Mouse (Mus musculus): ENCODE measurements at regions not wholly inside any gene's neighbourhood (a gene's known extent, or its start where the extent isn't known, plus 50 kb on each side); places are given as distances from the start of the nearest gene placed in this dataset.

DNA sequence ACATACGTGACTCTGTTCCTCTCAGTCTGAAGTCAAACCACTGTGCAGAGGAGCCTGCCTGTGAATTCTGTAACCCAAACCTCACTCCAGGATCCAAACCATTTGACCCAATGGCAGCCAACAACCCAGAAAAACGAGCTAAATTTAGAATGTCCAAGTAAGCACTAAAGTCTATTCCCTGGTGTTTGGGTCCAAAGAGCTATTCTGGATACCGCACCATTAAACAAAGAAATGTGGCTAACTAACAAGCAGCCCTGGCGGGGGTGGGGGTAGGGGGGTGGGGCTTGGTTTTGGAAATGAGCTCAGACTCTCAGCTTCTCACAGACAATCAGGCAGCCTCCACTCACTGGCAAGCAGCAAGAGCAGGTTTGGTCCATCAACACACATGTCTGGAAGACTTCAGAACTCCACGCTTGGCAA lies 147.9 kb downstream of the Dyrk2 start:
- H3K27ac ChIP-seq (replicated peaks), result no peak overlapping the region
- H3K4me1 ChIP-seq, result peaks cover 16% of the 10 kb centered on the region
- H3K4me2 ChIP-seq (replicated peaks), result no peak overlapping the region
- no peak overlapping the region for H3K9ac ChIP-seq (replicated peaks)
- H3K9me3 ChIP-seq, result no peaks in the 10 kb centered on the region
- peak; percentile 42; the same call in 1 of the 2 replicates for ATAC-seq (ENCODE audit: low FRiP score, low read depth)
- 45% methylated on average over 5 of the region's 5 CpGs for WGBS
- no peaks in the 10 kb centered on the region for H3K36me3 ChIP-seq
- no peak overlapping the region for H3K4me3 ChIP-seq
- H3K27me3 ChIP-seq, result no peaks in the 10 kb centered on the region

DNA sequence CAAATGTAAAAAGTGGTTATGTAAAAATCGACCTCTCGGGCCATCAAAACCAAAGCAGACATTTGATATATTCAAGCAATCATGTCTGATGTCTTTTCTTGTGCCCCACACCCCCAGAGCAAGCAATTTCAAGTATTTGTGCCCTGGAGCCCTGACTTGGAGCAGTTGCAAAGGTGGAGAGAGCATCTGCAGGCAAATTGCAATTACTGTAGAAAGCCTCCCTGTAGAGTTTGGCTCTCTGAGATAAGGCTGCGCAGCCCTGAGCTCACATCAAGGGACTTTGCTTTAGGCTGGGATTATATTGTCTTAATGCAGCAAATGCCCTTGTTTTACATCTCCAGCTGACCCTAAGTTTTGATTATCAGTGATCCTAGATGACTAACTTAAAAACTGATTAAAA lies 147.3 kb downstream of the Dyrk2 start:
- Histone ChIP-seq H3K27me3 (no peaks in the 10 kb centered on the region), H3K4me2 (replicated peaks) (no peak overlapping the region), H3K4me1 (peaks cover 16% of the 10 kb centered on the region), H3K4me3 (no peak overlapping the region), H3K9ac (replicated peaks) (no peak overlapping the region), H3K27ac (replicated peaks) (no peak overlapping the region), H3K36me3 (no peaks in the 10 kb centered on the region), H3K9me3 (no peaks in the 10 kb centered on the region)
- 59% methylated on average over 3 of the region's 3 CpGs for WGBS
- ATAC-seq (ENCODE audit: low FRiP score, low read depth), result 0 out of 2 replicates have a peak, but pooled peaks have one; percentile 32

DNA sequence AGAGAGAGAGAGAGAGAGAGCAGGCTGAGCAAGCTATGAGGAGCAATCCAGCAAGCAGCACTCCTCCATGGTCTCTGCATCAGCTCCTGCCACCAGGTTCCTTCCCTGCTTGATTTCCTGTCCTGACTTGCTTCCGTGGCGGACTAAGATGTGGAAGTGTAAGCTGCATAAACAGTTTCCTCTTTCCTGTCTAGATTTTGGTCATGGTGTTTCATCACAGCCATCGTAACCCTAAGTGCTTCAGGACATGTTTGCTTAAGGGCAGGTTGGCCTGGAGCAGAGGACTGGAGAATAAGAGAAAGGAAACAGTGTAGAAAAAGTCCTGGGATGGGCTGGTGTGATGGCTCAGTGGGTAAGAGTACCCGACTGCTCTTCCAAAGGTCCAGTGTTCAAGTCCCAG lies 133.9 kb downstream of the Dyrk2 start:
- no peaks in the 10 kb centered on the region for H3K9me3 ChIP-seq
- H3K9ac ChIP-seq (replicated peaks), result no peak overlapping the region
- WGBS, result 87% methylated on average over 4 of the region's 4 CpGs
- no peak overlapping the region for H3K4me2 ChIP-seq (replicated peaks)
- ATAC-seq (ENCODE audit: low FRiP score, low read depth), result no peak
- H3K4me1 ChIP-seq, result no peaks in the 10 kb centered on the region
- no peaks in the 10 kb centered on the region for H3K36me3 ChIP-seq
- H3K27ac ChIP-seq (replicated peaks), result no peak overlapping the region
- no peak overlapping the region for H3K4me3 ChIP-seq
- no peaks in the 10 kb centered on the region for H3K27me3 ChIP-seq

DNA sequence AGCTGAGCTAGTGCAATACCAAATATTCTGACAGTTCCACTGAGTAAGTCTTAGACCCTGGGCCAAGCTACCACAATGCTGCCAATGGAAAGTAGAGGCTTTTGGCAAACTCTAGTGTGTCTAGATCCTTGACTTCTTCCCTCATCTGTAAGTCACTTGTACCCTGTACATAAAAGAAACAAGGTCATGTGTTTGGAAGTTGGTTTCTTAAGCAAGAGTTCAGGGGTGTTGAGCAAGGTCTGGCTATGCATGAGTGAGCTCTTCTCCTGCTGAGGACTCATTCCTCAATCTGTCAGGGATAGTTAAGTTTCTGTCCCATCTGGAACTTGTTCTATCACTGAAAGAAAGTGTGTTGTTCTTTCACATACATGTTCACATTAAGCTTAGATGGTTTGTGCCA lies 132.9 kb downstream of the Dyrk2 start:
- no peaks in the 10 kb centered on the region for H3K9me3 ChIP-seq
- no peak for ATAC-seq (ENCODE audit: low FRiP score, low read depth)
- H3K27me3 ChIP-seq, result no peaks in the 10 kb centered on the region
- H3K4me2 ChIP-seq (replicated peaks), result no peak overlapping the region
- no peak overlapping the region for H3K4me3 ChIP-seq
- H3K36me3 ChIP-seq, result no peaks in the 10 kb centered on the region
- no peak overlapping the region for H3K9ac ChIP-seq (replicated peaks)
- no peak overlapping the region for H3K27ac ChIP-seq (replicated peaks)
- H3K4me1 ChIP-seq, result no peaks in the 10 kb centered on the region

- H3K36me3 ChIP-seq, result no peaks in the 10 kb centered on the region
- H3K4me1 ChIP-seq, result no peaks in the 10 kb centered on the region
- H3K27ac ChIP-seq (replicated peaks), result no peak overlapping the region
- no peak overlapping the region for H3K4me2 ChIP-seq (replicated peaks)
- no peak overlapping the region for H3K9ac ChIP-seq (replicated peaks)
- no peak overlapping the region for H3K4me3 ChIP-seq
- ATAC-seq (ENCODE audit: low FRiP score, low read depth), result no peak
- no peaks in the 10 kb centered on the region for H3K27me3 ChIP-seq
- WGBS, result 86% methylated on average over 10 of the region's 10 CpGs
- no peaks in the 10 kb centered on the region for H3K9me3 ChIP-seq
Measured at GRCm38 (mm10) chr10:118739849-118740481, 130.0 kb downstream of the Dyrk2 start.

GRCm38 (mm10) chr10:118743831-118744230 lies 126.2 kb downstream of the Dyrk2 start:
- Histone ChIP-seq H3K4me2 (replicated peaks) (no peak overlapping the region), H3K27ac (replicated peaks) (no peak overlapping the region), H3K36me3 (no peaks in the 10 kb centered on the region), H3K4me1 (no peaks in the 10 kb centered on the region), H3K27me3 (no peaks in the 10 kb centered on the region), H3K9ac (replicated peaks) (no peak overlapping the region), H3K4me3 (no peak overlapping the region), H3K9me3 (no peaks in the 10 kb centered on the region)
- WGBS, result 93% methylated on average over 9 of the region's 9 CpGs
- no peak for ATAC-seq (ENCODE audit: low FRiP score, low read depth)

DNA sequence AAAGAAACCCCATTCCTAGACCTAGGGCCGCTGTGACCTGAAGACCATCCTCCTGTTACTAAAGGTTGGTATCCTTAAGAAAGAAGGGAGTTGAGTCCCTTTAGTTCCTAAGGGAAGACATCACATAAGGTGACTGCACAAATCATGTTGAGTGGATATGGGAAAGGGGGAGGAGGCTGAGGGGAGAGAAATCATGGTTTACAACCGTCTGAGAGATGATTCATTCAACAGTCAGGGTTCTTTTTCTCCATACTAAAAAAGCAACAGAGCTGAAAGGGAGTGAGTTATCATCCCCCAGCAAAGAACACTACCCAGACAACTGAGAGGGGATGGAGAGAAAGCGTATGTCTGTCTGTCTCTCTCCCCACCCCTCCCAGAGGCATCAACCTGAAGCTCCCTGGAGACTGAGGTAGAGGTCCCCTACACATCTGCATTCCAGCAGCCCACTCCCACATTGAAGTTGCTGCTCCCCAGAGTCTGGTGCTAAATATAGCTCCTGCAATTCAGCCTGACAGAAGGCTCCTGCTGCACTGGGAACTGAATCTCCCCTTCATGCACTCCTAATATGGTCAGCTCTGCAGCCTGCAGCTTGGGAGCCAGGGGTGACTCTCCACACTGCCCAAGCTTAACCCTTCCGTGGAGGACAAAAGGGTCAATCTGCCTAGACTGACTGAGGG lies 123.2 kb downstream of the Dyrk2 start:
- H3K4me1 ChIP-seq, result no peaks in the 10 kb centered on the region
- no peak overlapping the region for H3K4me2 ChIP-seq (replicated peaks)
- 55% methylated on average over 4 of the region's 4 CpGs for WGBS
- no peak overlapping the region for H3K27ac ChIP-seq (replicated peaks)
- no peaks in the 10 kb centered on the region for H3K9me3 ChIP-seq
- H3K4me3 ChIP-seq, result no peak overlapping the region
- no peaks in the 10 kb centered on the region for H3K36me3 ChIP-seq
- no peak overlapping the region for H3K9ac ChIP-seq (replicated peaks)
- no peak for ATAC-seq (ENCODE audit: low FRiP score, low read depth)
- no peaks in the 10 kb centered on the region for H3K27me3 ChIP-seq

- no peak overlapping the region for H3K4me2 ChIP-seq (replicated peaks)
- H3K9me3 ChIP-seq, result no peaks in the 10 kb centered on the region
- H3K27me3 ChIP-seq, result no peaks in the 10 kb centered on the region
- H3K27ac ChIP-seq (replicated peaks), result no peak overlapping the region
- no peaks in the 10 kb centered on the region for H3K36me3 ChIP-seq
- ATAC-seq (ENCODE audit: low FRiP score, low read depth), result no peak
- no peak overlapping the region for H3K4me3 ChIP-seq
- H3K4me1 ChIP-seq, result no peaks in the 10 kb centered on the region; the same call in 1 of the 2 replicates
- 90% methylated on average over 1 of the region's 1 CpGs for WGBS
- H3K9ac ChIP-seq (replicated peaks), result no peak overlapping the region
Measured at GRCm38 (mm10) chr10:118749039-118749438, 121.0 kb downstream of the Dyrk2 start.

DNA sequence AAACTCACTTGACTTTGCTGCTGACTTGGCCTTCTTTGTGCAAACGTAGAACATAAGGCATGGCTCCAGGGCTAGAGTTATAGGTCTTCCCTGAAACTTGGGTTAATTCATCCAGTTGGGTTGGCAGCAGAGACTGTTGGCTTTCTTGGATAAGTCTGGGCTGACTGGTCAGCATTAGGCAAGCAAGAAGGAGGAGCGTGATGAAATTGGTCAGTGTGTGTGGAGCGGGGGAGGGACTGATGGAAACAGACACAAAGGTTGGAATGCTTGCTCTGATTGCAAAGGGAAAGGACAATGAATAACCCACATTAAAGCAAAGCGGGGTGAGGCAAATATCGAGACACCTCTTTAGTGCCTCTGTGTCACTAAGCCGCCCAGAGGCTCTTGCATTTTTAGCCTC lies 120.3 kb downstream of the Dyrk2 start:
- no peaks in the 10 kb centered on the region for H3K27me3 ChIP-seq
- H3K9ac ChIP-seq (replicated peaks), result no peak overlapping the region
- H3K27ac ChIP-seq (replicated peaks), result no peak overlapping the region
- no peaks in the 10 kb centered on the region for H3K36me3 ChIP-seq
- H3K4me1 ChIP-seq, result no peaks in the 10 kb centered on the region; the same call in 1 of the 2 replicates
- no peaks in the 10 kb centered on the region for H3K9me3 ChIP-seq
- no peak overlapping the region for H3K4me3 ChIP-seq
- 61% methylated on average over 6 of the region's 6 CpGs for WGBS
- no peak for ATAC-seq (ENCODE audit: low FRiP score, low read depth)
- no peak overlapping the region for H3K4me2 ChIP-seq (replicated peaks)

DNA sequence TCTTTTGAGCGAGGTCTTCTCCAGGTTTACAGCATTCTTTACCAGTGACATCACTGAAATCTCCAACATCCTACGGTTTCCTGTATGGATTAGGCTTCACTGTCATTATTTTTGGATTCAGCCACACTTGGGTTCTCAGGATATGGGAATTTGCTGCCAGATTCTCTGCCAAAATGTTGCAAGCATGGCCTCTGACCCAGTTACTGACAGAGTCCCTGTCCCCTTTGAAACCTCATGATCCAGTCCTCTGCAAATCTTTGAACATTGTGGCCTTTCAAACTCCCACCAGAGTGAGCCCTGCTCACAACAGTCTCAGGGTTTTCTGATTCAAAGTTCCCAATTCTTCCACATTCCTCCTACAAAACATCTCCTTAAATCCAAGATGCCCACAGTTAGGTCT lies 118.9 kb downstream of the Dyrk2 start:
- H3K4me1 ChIP-seq, result no peaks in the 10 kb centered on the region; the same call in 1 of the 2 replicates
- 84% methylated on average over 2 of the region's 2 CpGs for WGBS
- no peak overlapping the region for H3K4me2 ChIP-seq (replicated peaks)
- H3K4me3 ChIP-seq, result no peak overlapping the region
- no peaks in the 10 kb centered on the region for H3K27me3 ChIP-seq
- H3K9ac ChIP-seq (replicated peaks), result no peak overlapping the region
- no peaks in the 10 kb centered on the region for H3K9me3 ChIP-seq
- ATAC-seq (ENCODE audit: low FRiP score, low read depth), result no peak
- no peaks in the 10 kb centered on the region for H3K36me3 ChIP-seq
- H3K27ac ChIP-seq (replicated peaks), result no peak overlapping the region

DNA sequence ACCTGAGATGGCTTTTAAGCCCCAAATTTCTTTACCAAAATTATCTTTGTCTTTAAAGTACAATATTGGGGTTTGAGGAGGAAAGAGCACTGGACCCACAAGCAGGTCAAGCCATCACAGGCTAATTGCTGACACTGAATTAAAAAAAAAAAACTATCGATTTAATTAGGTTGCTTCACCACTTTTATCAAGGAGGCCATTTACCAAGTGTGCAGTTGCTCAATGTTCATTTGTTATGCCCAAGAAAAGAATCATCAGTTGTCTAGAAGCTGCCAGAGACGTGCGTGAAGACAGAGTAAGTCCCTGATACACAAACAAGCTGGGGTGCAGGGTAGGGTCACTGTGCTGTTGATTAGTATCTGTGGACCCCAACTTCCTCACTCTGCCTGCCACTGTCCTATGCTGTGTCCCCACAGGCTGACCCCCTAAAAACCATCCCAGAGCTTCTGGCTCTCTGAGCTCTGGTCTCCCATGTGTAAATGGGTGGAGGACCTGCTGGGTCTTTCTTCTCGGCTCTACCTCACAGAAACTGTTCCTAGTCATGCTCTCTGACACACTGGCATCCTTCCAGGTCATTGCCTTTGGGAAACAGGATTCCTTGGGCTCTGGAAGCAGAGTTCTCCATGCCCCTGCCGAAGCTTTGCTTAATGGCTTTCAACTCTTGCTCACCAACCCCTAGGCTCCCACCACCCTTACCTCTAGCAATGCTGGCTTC lies 116.8 kb downstream of the Dyrk2 start:
- WGBS, result 88% methylated on average over 5 of the region's 5 CpGs
- ATAC-seq (ENCODE audit: low FRiP score, low read depth), result no peak
- Histone ChIP-seq H3K36me3 (no peaks in the 10 kb centered on the region), H3K27ac (replicated peaks) (no peak overlapping the region), H3K9me3 (no peaks in the 10 kb centered on the region), H3K4me2 (replicated peaks) (no peak overlapping the region), H3K4me1 (no peaks in the 10 kb centered on the region; the same call in 1 of the 2 replicates), H3K27me3 (no peaks in the 10 kb centered on the region), H3K4me3 (no peak overlapping the region), H3K9ac (replicated peaks) (no peak overlapping the region)

DNA sequence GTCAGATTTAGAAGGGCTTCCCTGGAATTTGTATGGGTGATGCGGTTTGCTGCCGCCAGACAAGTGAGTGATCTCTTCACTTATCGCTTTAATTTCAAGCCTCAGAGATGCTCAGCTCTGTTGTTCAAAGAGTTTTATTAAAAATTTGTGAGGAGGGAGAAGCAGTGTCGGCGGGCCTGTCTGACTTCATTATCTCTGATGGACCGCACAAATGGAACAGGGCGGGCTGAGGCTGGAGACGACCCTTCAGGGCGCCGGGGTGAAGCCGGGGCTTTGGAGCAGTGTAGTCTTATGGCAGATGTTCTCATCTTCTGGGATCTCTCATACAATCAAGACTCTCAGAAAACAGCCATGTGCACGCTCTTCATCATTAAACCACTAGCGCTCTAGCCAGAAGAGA lies 115.2 kb downstream of the Dyrk2 start:
- Histone ChIP-seq H3K36me3 (no peaks in the 10 kb centered on the region), H3K27me3 (no peaks in the 10 kb centered on the region), H3K9ac (replicated peaks) (no peak overlapping the region), H3K9me3 (no peaks in the 10 kb centered on the region), H3K4me2 (replicated peaks) (no peak overlapping the region), H3K27ac (replicated peaks) (no peak overlapping the region), H3K4me1 (no peaks in the 10 kb centered on the region; the same call in 1 of the 2 replicates), H3K4me3 (no peak overlapping the region)
- 81% methylated on average over 13 of the region's 13 CpGs for WGBS
- ATAC-seq (ENCODE audit: low FRiP score, low read depth), result no peak
